8 mouse cellular contexts compared by ENCODE assay signal in genomic region chr16:62758340-62758739, GRCm38 (mm10). TPM values are rescaled to one million over a fixed set of nuclear protein-coding genes. Genes with fewer than 3 reads are reported as not detected.
DNase-seq lines count a peak whose midpoint lies in the region; ATAC-seq and TF ChIP-seq lines count a peak whose summit lies in the region.
"Had no signal": no experiment of that assay in that cellular context is flagged by ENCODE, and none has a peak within 500 bp of the region (broad histone marks: within the 10 kb centered on the region; RNA-seq: fewer than 3 reads in every experiment).

No protein-coding gene starts in this region.

- 98% methylated on average over 2 of the region's 2 CpGs for WGBS in cerebellum, adult 2 months

- H3K79me2 ChIP-seq in myocyte (ENCODE audit: control insufficient read depth, insufficient read depth), result no peaks in the 10 kb centered on the region

- peak; percentile 58 for ATAC-seq in CD4-positive, CD25-positive, alpha-beta regulatory T cell, adult 4 months

- no peak overlapping the region for H3K4me2 ChIP-seq in myocyte (ENCODE audit: low read depth)

- no peaks in the 10 kb centered on the region for H3K4me1 ChIP-seq in cerebellum, adult 2 months (ENCODE audit: control insufficient read depth, insufficient read depth, low read length)

- no peak for TF ChIP-seq CTCF in gastrocnemius, adult 2 months (IDR thresholded peaks at IDR 0.05)
- TF ChIP-seq CTCF in cerebellum, adult 2 months (IDR thresholded peaks at IDR 0.05; ENCODE audit: borderline replicate concordance, insufficient read depth, low read depth, low read length), result no peak

- DNase-seq in R1 (ENCODE audit: low read depth, low spot score), result peak; percentile 96
- peak; percentile 11 for DNase-seq in kidney, adult 9 months
- DNase-seq in gastrocnemius, adult 2 months, result no peak
- DNase-seq in left cerebral cortex, postnatal 25 days (ENCODE audit: low spot score in 2 of 2), result no peak
- DNase-seq in cerebellum, adult 2 months, result no peak

- no peaks in the 10 kb centered on the region for H3K27me3 ChIP-seq in myocyte (ENCODE audit: control insufficient read depth, insufficient read depth, insufficient read length)
- H3K27me3 ChIP-seq in cerebellum, adult 2 months (ENCODE audit: control insufficient read depth, insufficient read depth, low read length), result no peaks in the 10 kb centered on the region

- no peaks in the 10 kb centered on the region for H3K36me3 ChIP-seq in myocyte (ENCODE audit: control insufficient read depth, insufficient read depth)

- H3K27ac ChIP-seq in gastrocnemius, adult 2 months, result no peak overlapping the region
- no peak overlapping the region for H3K27ac ChIP-seq in cerebellum, adult 2 months (ENCODE audit: insufficient read depth, low read length)

- H3K4me3 ChIP-seq in myocyte, result no peak overlapping the region
- H3K4me3 ChIP-seq in gastrocnemius, adult 2 months, result no peak overlapping the region
- no peak overlapping the region for H3K4me3 ChIP-seq in cerebellum, adult 2 months (replicated peaks; ENCODE audit: insufficient read depth, low read depth, low read length)

- intact Hi-C loops in gastrocnemius, adult 2 months (cut with DNase I), result no loop called here
- intact Hi-C loops in left cerebral cortex, postnatal 25 days (cut with DNase I), result no loop called here

- no peak overlapping the region for H3ac ChIP-seq in myocyte (ENCODE audit: control insufficient read depth, insufficient read length)

- no peak for TF ChIP-seq POLR2A in myocyte (IDR thresholded peaks at IDR 0.05; ENCODE audit: insufficient read length, low read depth)
- no peak for TF ChIP-seq POLR2A in cerebellum, adult 2 months (IDR thresholded peaks at IDR 0.05; ENCODE audit: borderline replicate concordance, insufficient read depth, low read length)

TF ChIP-seq in myocyte, 11 proteins besides CTCF, POLR2A, EP300 and RAD21:
- peak; percentile 49 for TF ChIP-seq MAX (IDR thresholded peaks at IDR 0.05; ENCODE audit: low read depth)
- TF ChIP-seq TCF12 (IDR thresholded peaks at IDR 0.05; ENCODE audit: insufficient read depth, poor library complexity, severe bottlenecking), result no peak
- peak; percentile 99 for TF ChIP-seq REST (IDR thresholded peaks at IDR 0.05; ENCODE audit: insufficient read depth, insufficient read length)
- no peak for TF ChIP-seq CEBPB (IDR thresholded peaks at IDR 0.05; ENCODE audit: insufficient read depth, poor library complexity, severe bottlenecking)
- TF ChIP-seq MYOD1 (IDR thresholded peaks at IDR 0.05; ENCODE audit: control insufficient read depth in 1 of 3, insufficient read length in 2 of 3, low read depth in 2 of 3), result no peak

RNA-seq across cellular contexts. Expression of gene Nsun3, which starts 28.3 kb away (rescaled TPM):
- 10 to 100 TPM; 19.2 to 31.6 TPM for polyA plus RNA-seq in CD4-positive, CD25-positive, alpha-beta regulatory T cell, adult 4 months (2017; shearing (Covaris generic))
- polyA plus RNA-seq in myocyte (2012; fragmentation: generic; extraction: Trizol), result 3.1 TPM
- 1 to 10 TPM; 6.8 to 7.7 TPM for total RNA-seq in gastrocnemius, adult 2 months (2021)
- 1 to 10 TPM; 7.5 to 7.6 TPM for total RNA-seq in left cerebral cortex, postnatal 25 days (2021)
- 10.4 and 11.2 TPM in 2 replicates for polyA plus RNA-seq in cerebellum, adult 2 months (2012; rRNA removed)

RNA-seq across cellular contexts. Expression of gene Stx19, which starts 56.1 kb away (rescaled TPM):
- polyA plus RNA-seq in CD4-positive, CD25-positive, alpha-beta regulatory T cell, adult 4 months (2017; shearing (Covaris generic)), result 1 to 10 TPM; 1.7 to 2.1 TPM
- polyA plus RNA-seq in myocyte (2012; fragmentation: generic; extraction: Trizol), result not detected
- not detected for total RNA-seq in gastrocnemius, adult 2 months (2021)
- not detected for total RNA-seq in left cerebral cortex, postnatal 25 days (2021)
- polyA plus RNA-seq in cerebellum, adult 2 months (2012; rRNA removed), result not detected in 2 replicates
- total RNA-seq: heart, adult 18-20 months had no signal

Comparison
In these comparisons a context has a peak if more than half of its experiments do, and no peak if none do; other contexts are left out.
1. DNase-seq: peak in R1 (single experiment) and kidney, adult 9 months (single experiment); none in gastrocnemius, adult 2 months (single experiment), left cerebral cortex, postnatal 25 days (0 of 2) and cerebellum, adult 2 months (0 of 2).